Mouse (Mus musculus): ENCODE results near the gene Olfr410.

DNA sequence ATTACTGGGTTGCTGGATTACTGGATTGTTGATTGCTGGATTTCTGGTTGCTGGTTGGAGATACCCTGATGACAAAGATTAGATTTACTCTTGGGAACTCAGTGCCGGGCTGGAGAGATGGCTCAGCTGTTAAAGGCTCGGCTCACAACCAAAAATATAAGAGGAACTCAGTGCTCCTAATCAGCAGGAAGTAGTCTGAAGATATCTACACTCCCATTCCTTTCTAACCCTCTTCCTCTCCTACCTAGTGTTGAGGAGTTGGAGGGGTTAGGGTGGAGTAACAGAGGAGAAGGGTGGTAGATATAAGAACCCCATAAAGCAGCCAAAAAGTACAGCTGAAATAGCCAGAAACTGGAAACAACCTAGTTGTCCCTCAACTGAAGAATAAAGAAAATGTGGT is 11.8 kb downstream of the Olfr410 start:
- TF ChIP-seq CTCF (conservative IDR thresholded peaks at IDR 0.05; ENCODE audit: insufficient read depth, insufficient read length, low read depth, low read length): no peak
- no peak for TF ChIP-seq POLR2A (IDR thresholded peaks at IDR 0.05; ENCODE audit: low read depth, low read length)
